Mouse (Mus musculus): ENCODE results near the gene Atg4a. TPM values are rescaled to one million over a fixed set of nuclear protein-coding genes. Genes with fewer than 3 reads are reported as not detected.

The Atg4a gene
- polyA plus RNA-seq (2014; fragmentation: Nextera tagmentation; extraction: Ambion mirVana): 14.4 and 15.5 TPM in 2 replicates

GRCm38 (mm10) chrX:140956272-140956940, at the start of gene Atg4a, which contains the start of gene Psmd10:
Gene Atg4a, plus strand, starts transcription at chrX:140956907.
Gene Psmd10, minus strand, starts transcription at chrX:140956728.
- Histone ChIP-seq H3K9me3 (ENCODE audit: control insufficient read depth, low read length) (no peaks in the 10 kb centered on the region), H3K4me2 (peak within 1 kb of the TSS; percentile 45), H3K9ac (ENCODE audit: low read length) (peak within 1 kb of the TSS; percentile 41; the same call in 1 of the 2 replicates), H3K36me3 (ENCODE audit: control insufficient read depth, insufficient read depth, low read length) (no peaks in the 10 kb centered on the region), H3K27me3 (ENCODE audit: control insufficient read depth, insufficient read depth, low read length) (peaks cover 20% of the 10 kb centered on the region), H3K27ac (ENCODE audit: low read depth, low read length) (no peak within 1 kb of the TSS), H3K4me3 (ENCODE audit: low read depth, low read length) (peak within 1 kb of the TSS; percentile 43), H3K4me1 (ENCODE audit: control insufficient read depth, insufficient read depth, low read length) (no peaks in the 10 kb centered on the region)
- peak; percentile 99 for ATAC-seq (ENCODE audit: low FRiP score)
- WGBS: 20% methylated on average over 23 of the region's 23 CpGs
- peak; percentile 95 for DNase-seq (ENCODE audit: low spot score, missing footprints)

GRCm38 (mm10) chrX:140907360-140907759, 49.3 kb upstream of the Atg4a start, which contains the start of gene Vsig1:
Gene Vsig1, plus strand, starts transcription at chrX:140907608.
- DNase-seq (ENCODE audit: low spot score, missing footprints) (no peak), ATAC-seq (ENCODE audit: low FRiP score) (no peak)
- 78% methylated on average over 7 of the region's 7 CpGs for WGBS
- no peaks in the 10 kb centered on the region for H3K36me3 ChIP-seq (ENCODE audit: control insufficient read depth, insufficient read depth, low read length)
- H3K27me3 ChIP-seq (ENCODE audit: control insufficient read depth, insufficient read depth, low read length): peaks cover 5% of the 10 kb centered on the region; the same call in 1 of the 2 replicates
- no peak within 1 kb of the TSS for H3K27ac ChIP-seq (ENCODE audit: low read depth, low read length)
- H3K9me3 ChIP-seq (ENCODE audit: control insufficient read depth, low read length): no peaks in the 10 kb centered on the region
- H3K4me3 ChIP-seq (ENCODE audit: low read depth, low read length): no peak within 1 kb of the TSS
- no peak within 1 kb of the TSS for H3K9ac ChIP-seq (ENCODE audit: low read length)
- H3K4me2 ChIP-seq: no peak within 1 kb of the TSS
- no peaks in the 10 kb centered on the region for H3K4me1 ChIP-seq (ENCODE audit: control insufficient read depth, insufficient read depth, low read length)

- Histone ChIP-seq H3K4me2 (no peak overlapping the region), H3K9me3 (ENCODE audit: control insufficient read depth, low read length) (no peaks in the 10 kb centered on the region), H3K27me3 (ENCODE audit: control insufficient read depth, insufficient read depth, low read length) (peaks cover 44% of the 10 kb centered on the region), H3K36me3 (ENCODE audit: control insufficient read depth, insufficient read depth, low read length) (no peaks in the 10 kb centered on the region), H3K4me1 (ENCODE audit: control insufficient read depth, insufficient read depth, low read length) (no peaks in the 10 kb centered on the region), H3K9ac (ENCODE audit: low read length) (no peak overlapping the region), H3K4me3 (ENCODE audit: low read depth, low read length) (no peak overlapping the region), H3K27ac (ENCODE audit: low read depth, low read length) (no peak overlapping the region)
- DNase-seq (ENCODE audit: low spot score, missing footprints) (no peak), ATAC-seq (ENCODE audit: low FRiP score) (no peak)
- WGBS: 82% methylated on average over 6 of the region's 6 CpGs
Observed at GRCm38 (mm10) chrX:140921321-140921720, 35.4 kb upstream of the Atg4a start.

- ATAC-seq (ENCODE audit: low FRiP score): no peak
- no peaks in the 10 kb centered on the region for H3K4me1 ChIP-seq (ENCODE audit: control insufficient read depth, insufficient read depth, low read length)
- no peak for DNase-seq (ENCODE audit: low spot score, missing footprints)
- no peaks in the 10 kb centered on the region for H3K36me3 ChIP-seq (ENCODE audit: control insufficient read depth, insufficient read depth, low read length)
- H3K27ac ChIP-seq (ENCODE audit: low read depth, low read length): no peak overlapping the region
- H3K4me3 ChIP-seq (ENCODE audit: low read depth, low read length): no peak overlapping the region
- H3K9me3 ChIP-seq (ENCODE audit: control insufficient read depth, low read length): no peaks in the 10 kb centered on the region
- H3K9ac ChIP-seq (ENCODE audit: low read length): no peak overlapping the region
- H3K27me3 ChIP-seq (ENCODE audit: control insufficient read depth, insufficient read depth, low read length): peaks cover 34% of the 10 kb centered on the region
- H3K4me2 ChIP-seq: no peak overlapping the region
- 67% methylated on average over 3 of the region's 3 CpGs for WGBS
Observed at GRCm38 (mm10) chrX:140932066-140932465, 24.6 kb upstream of the Atg4a start.

GRCm38 (mm10) chrX:140933263-140933662, 23.4 kb upstream of the Atg4a start:
- Histone ChIP-seq H3K27me3 (ENCODE audit: control insufficient read depth, insufficient read depth, low read length) (peaks cover 31% of the 10 kb centered on the region), H3K36me3 (ENCODE audit: control insufficient read depth, insufficient read depth, low read length) (no peaks in the 10 kb centered on the region), H3K27ac (ENCODE audit: low read depth, low read length) (no peak overlapping the region), H3K4me3 (ENCODE audit: low read depth, low read length) (no peak overlapping the region), H3K9ac (ENCODE audit: low read length) (no peak overlapping the region), H3K4me1 (ENCODE audit: control insufficient read depth, insufficient read depth, low read length) (no peaks in the 10 kb centered on the region), H3K4me2 (no peak overlapping the region), H3K9me3 (ENCODE audit: control insufficient read depth, low read length) (no peaks in the 10 kb centered on the region)
- DNase-seq (ENCODE audit: low spot score, missing footprints): no peak
- ATAC-seq (ENCODE audit: low FRiP score): no peak
- WGBS: 86% methylated on average over 3 of the region's 3 CpGs

- Histone ChIP-seq H3K4me1 (ENCODE audit: control insufficient read depth, insufficient read depth, low read length) (no peaks in the 10 kb centered on the region), H3K27me3 (ENCODE audit: control insufficient read depth, insufficient read depth, low read length) (peaks cover 30% of the 10 kb centered on the region), H3K27ac (ENCODE audit: low read depth, low read length) (no peak overlapping the region), H3K4me2 (no peak overlapping the region), H3K9ac (ENCODE audit: low read length) (no peak overlapping the region), H3K36me3 (ENCODE audit: control insufficient read depth, insufficient read depth, low read length) (no peaks in the 10 kb centered on the region), H3K9me3 (ENCODE audit: control insufficient read depth, low read length) (no peaks in the 10 kb centered on the region), H3K4me3 (ENCODE audit: low read depth, low read length) (no peak overlapping the region)
- 76% methylated on average over 5 of the region's 5 CpGs for WGBS
- no peak for DNase-seq (ENCODE audit: low spot score, missing footprints)
- ATAC-seq (ENCODE audit: low FRiP score): no peak
Observed at GRCm38 (mm10) chrX:140936271-140936670, 20.4 kb upstream of the Atg4a start.

- Histone ChIP-seq H3K4me2 (no peak overlapping the region), H3K9ac (ENCODE audit: low read length) (no peak overlapping the region), H3K4me3 (ENCODE audit: low read depth, low read length) (no peak overlapping the region), H3K27me3 (ENCODE audit: control insufficient read depth, insufficient read depth, low read length) (peaks cover 19% of the 10 kb centered on the region), H3K36me3 (ENCODE audit: control insufficient read depth, insufficient read depth, low read length) (no peaks in the 10 kb centered on the region), H3K4me1 (ENCODE audit: control insufficient read depth, insufficient read depth, low read length) (no peaks in the 10 kb centered on the region), H3K9me3 (ENCODE audit: control insufficient read depth, low read length) (no peaks in the 10 kb centered on the region), H3K27ac (ENCODE audit: low read depth, low read length) (no peak overlapping the region)
- DNase-seq (ENCODE audit: low spot score, missing footprints) (no peak), ATAC-seq (ENCODE audit: low FRiP score) (no peak)
- WGBS: 90% methylated on average over 4 of the region's 4 CpGs
Observed at GRCm38 (mm10) chrX:140953618-140954017, 3.1 kb upstream of the Atg4a start.

- DNase-seq (ENCODE audit: low spot score, missing footprints): no peak
- no peaks in the 10 kb centered on the region for H3K9me3 ChIP-seq (ENCODE audit: control insufficient read depth, low read length)
- ATAC-seq (ENCODE audit: low FRiP score): peak; percentile 77; the same call in 1 of the 2 replicates
- H3K27me3 ChIP-seq (ENCODE audit: control insufficient read depth, insufficient read depth, low read length): peaks cover 20% of the 10 kb centered on the region
- 0 out of 2 replicates have a peak overlapping the region, but pooled peaks have one; percentile 18 for H3K9ac ChIP-seq (ENCODE audit: low read length)
- no peaks in the 10 kb centered on the region for H3K36me3 ChIP-seq (ENCODE audit: control insufficient read depth, insufficient read depth, low read length)
- peak overlapping the region; percentile 35 for H3K4me3 ChIP-seq (ENCODE audit: low read depth, low read length)
- peak overlapping the region; percentile 40 for H3K4me2 ChIP-seq
- H3K27ac ChIP-seq (ENCODE audit: low read depth, low read length): no peak overlapping the region
- 27% methylated on average over 5 of the region's 5 CpGs for WGBS
- no peaks in the 10 kb centered on the region for H3K4me1 ChIP-seq (ENCODE audit: control insufficient read depth, insufficient read depth, low read length)
Observed at GRCm38 (mm10) chrX:140956959-140957358, 252 bp downstream of the Atg4a start.

- 81% methylated on average over 1 of the region's 1 CpGs for WGBS
Observed at GRCm38 (mm10) chrX:140978943-140979342, 22.2 kb downstream of the Atg4a start.

More at GRCm38 (mm10) chrX:140978943-140979342, 22.2 kb downstream of the Atg4a start:
- no peaks in the 10 kb centered on the region for H3K9me3 ChIP-seq (ENCODE audit: control insufficient read depth, low read length)
- H3K4me1 ChIP-seq (ENCODE audit: control insufficient read depth, insufficient read depth, low read length): no peaks in the 10 kb centered on the region
- no peak overlapping the region for H3K27ac ChIP-seq (ENCODE audit: low read depth, low read length)
- no peaks in the 10 kb centered on the region for H3K36me3 ChIP-seq (ENCODE audit: control insufficient read depth, insufficient read depth, low read length)
- H3K4me3 ChIP-seq (ENCODE audit: low read depth, low read length): no peak overlapping the region
- no peak for DNase-seq (ENCODE audit: low spot score, missing footprints)
- H3K4me2 ChIP-seq: no peak overlapping the region
- ATAC-seq (ENCODE audit: low FRiP score): no peak
- H3K27me3 ChIP-seq (ENCODE audit: control insufficient read depth, insufficient read depth, low read length): peaks cover 49% of the 10 kb centered on the region
- H3K9ac ChIP-seq (ENCODE audit: low read length): no peak overlapping the region

All from midbrain, embryonic 11.5 days (tissue).